Mouse (Mus musculus): ENCODE results near the gene Nphp4. TPM values are rescaled to one million over a fixed set of nuclear protein-coding genes. Genes with fewer than 3 reads are reported as not detected.

Gene Nphp4
- polyA plus RNA-seq, 1 experiment from 2014 or later = 2.7 TPM

DNA sequence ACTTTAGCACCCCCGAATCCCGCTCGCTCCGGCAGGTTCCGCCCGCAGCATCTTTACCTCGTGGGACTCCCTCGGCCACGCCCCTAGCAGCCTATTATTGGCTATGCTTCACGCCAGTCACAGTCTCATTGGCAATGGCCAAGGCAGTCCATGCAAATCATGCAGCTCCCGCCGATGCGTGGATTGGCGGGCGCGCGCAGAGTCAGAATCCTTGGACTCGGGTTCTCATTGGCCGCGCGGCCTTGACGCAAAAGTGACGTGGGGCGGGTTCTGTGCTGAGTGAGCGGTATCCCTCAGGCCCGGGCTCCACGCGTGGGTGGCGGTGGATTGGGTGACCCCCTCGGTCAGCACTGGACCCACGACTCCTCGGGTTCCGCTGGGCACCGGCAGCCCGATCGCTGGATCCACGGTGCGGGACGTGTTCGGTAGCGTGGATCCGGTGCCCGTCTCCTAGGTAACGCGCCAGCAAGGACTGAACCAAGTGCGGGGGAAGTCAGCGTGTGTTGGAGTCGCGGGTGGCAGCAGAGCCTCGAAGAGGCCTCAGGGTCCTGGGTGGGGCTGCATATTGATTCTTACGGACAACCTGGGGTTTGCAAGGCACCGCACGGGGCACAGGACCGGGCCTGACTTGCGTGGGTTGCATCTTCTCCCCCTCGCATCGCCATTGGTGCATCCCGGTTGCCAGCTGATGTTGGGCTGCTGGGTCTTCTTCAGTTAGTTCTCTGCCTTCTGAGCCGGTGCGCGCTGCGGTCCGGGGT lies 1.1 kb downstream of the Nphp4 start, which contains the start of gene Kcnab2:
TSS of gene Kcnab2 (minus strand) at position 406 of the 758 bp plus-strand sequence.
- Histone ChIP-seq H3K4me3 (peak within 1 kb of the TSS; percentile 75), H3K9ac (peak within 1 kb of the TSS; percentile 87), H3K27ac (ENCODE audit: poor library complexity, severe bottlenecking) (peak within 1 kb of the TSS; percentile 52; the same call in 1 of the 2 replicates), H3K36me3 (no peaks in the 10 kb centered on the region), H3K9me3 (replicated peaks) (peaks cover 4% of the 10 kb centered on the region), H3K27me3 (replicated peaks) (peaks cover 28% of the 10 kb centered on the region), H3K4me1 (replicated peaks) (peaks cover 14% of the 10 kb centered on the region), H3K4me2 (peak within 1 kb of the TSS; percentile 82)
- WGBS = under 1% methylated on average over 63 of the region's 63 CpGs
- peak; percentile 91 for ATAC-seq (ENCODE audit: insufficient number of reproducible peaks, low FRiP score)

DNA sequence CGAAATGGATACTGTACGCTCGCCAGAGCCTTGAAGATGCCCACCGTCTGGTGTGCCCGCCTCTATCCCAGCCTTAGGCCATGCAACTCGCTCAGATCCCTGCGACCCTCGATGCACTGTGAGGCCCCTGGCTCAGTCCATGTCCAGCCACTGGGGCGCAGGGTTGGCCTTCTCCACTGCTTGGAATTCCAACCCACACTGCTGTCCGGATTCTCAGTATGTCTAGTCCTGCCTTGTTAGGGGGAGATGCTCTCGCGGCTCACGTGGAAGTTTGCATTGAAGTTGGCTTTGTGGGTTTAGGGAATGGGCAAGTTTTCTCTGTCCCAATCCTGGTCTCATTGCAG lies 1.7 kb downstream of the Nphp4 start:
- Histone ChIP-seq H3K9me3 (replicated peaks) (no peaks in the 10 kb centered on the region), H3K36me3 (no peaks in the 10 kb centered on the region), H3K9ac (peak overlapping the region; percentile 87), H3K4me1 (replicated peaks) (peaks cover 14% of the 10 kb centered on the region), H3K27me3 (replicated peaks) (peaks cover 28% of the 10 kb centered on the region), H3K4me3 (peak overlapping the region; percentile 75), H3K4me2 (peak overlapping the region; percentile 82), H3K27ac (ENCODE audit: poor library complexity, severe bottlenecking) (peak overlapping the region; percentile 52; the same call in 1 of the 2 replicates)
- 1% methylated on average over 13 of the region's 13 CpGs for WGBS
- ATAC-seq (ENCODE audit: insufficient number of reproducible peaks, low FRiP score) = no peak; the same call in 1 of the 2 replicates

DNA sequence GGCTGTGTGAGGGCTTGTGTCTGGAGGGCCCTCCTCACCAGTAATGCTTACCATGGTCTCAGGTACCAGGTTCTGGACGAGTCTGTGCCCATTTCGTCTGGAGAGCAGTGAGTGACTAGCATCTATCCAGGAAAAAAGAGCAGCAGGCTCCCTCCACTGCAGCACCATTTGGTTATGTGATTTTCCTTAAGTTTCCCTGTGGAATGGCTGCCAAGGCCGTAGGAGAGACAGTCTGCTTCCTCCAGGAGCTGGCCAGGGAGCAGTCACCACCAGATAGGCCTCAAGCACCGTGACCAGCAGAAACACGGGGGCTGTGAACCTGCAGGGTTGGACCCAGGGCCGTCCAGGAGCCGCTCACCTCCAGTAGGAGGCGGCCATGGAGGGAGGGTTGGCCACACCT lies 3.9 kb downstream of the Nphp4 start:
- Histone ChIP-seq H3K4me3 (no peak overlapping the region), H3K9me3 (replicated peaks) (no peaks in the 10 kb centered on the region), H3K4me2 (no peak overlapping the region), H3K9ac (no peak overlapping the region), H3K36me3 (no peaks in the 10 kb centered on the region), H3K27me3 (replicated peaks) (peaks cover 19% of the 10 kb centered on the region), H3K4me1 (replicated peaks) (peaks cover 14% of the 10 kb centered on the region), H3K27ac (ENCODE audit: poor library complexity, severe bottlenecking) (no peak overlapping the region)
- WGBS = 49% methylated on average over 8 of the region's 8 CpGs
- ATAC-seq (ENCODE audit: insufficient number of reproducible peaks, low FRiP score) = no peak

DNA sequence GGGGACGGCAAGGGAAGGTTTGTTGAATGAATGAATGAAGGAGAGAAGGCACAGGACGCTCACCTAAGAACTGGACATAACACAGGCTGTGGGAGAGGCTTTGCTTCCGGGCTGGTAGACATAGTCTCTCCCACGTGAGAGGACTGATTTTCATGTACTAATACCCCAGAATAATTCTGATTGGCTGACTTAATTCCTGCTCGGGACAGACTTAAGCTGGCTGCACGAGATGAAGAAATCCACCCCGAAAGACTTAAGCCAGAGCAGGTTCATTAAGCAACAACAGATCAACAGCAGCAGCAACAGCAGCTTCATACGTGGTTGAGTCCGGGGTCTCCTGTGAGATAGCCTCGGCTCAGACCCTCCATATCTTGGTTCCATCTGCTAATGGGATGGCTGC lies 11.5 kb downstream of the Nphp4 start:
- ATAC-seq (ENCODE audit: insufficient number of reproducible peaks, low FRiP score) = no peak

DNA sequence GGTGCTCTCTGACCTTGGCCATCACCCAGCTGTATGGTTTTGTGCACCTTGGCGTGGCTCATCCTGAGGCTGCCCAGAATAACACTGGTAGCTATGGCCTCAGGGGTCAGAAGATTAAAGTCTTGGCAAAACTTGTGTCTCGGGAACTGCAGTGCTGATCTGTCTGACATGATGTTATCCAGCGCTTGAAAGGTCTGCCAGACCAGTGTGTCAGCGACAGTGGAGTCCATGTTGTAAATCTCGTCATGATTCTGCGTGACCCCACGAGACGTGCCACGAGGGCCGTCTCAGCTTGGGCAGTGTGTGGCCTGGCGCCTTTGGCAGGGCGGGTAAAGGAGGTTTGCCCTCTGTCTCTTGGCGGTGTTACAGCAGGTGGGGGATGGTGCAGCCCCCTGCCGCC lies 13.8 kb downstream of the Nphp4 start:
- no peak overlapping the region for H3K27ac ChIP-seq (ENCODE audit: poor library complexity, severe bottlenecking)

More for the DNA sequence above, 11.5 kb downstream of the Nphp4 start:
- Histone ChIP-seq H3K9me3 (replicated peaks) (no peaks in the 10 kb centered on the region), H3K27me3 (replicated peaks) (no peaks in the 10 kb centered on the region), H3K36me3 (no peaks in the 10 kb centered on the region), H3K27ac (ENCODE audit: poor library complexity, severe bottlenecking) (no peak overlapping the region), H3K4me2 (no peak overlapping the region), H3K4me3 (no peak overlapping the region), H3K9ac (no peak overlapping the region), H3K4me1 (replicated peaks) (peaks cover 6% of the 10 kb centered on the region; the same call in 1 of the 2 replicates)
- 85% methylated on average over 10 of the region's 10 CpGs for WGBS

DNA sequence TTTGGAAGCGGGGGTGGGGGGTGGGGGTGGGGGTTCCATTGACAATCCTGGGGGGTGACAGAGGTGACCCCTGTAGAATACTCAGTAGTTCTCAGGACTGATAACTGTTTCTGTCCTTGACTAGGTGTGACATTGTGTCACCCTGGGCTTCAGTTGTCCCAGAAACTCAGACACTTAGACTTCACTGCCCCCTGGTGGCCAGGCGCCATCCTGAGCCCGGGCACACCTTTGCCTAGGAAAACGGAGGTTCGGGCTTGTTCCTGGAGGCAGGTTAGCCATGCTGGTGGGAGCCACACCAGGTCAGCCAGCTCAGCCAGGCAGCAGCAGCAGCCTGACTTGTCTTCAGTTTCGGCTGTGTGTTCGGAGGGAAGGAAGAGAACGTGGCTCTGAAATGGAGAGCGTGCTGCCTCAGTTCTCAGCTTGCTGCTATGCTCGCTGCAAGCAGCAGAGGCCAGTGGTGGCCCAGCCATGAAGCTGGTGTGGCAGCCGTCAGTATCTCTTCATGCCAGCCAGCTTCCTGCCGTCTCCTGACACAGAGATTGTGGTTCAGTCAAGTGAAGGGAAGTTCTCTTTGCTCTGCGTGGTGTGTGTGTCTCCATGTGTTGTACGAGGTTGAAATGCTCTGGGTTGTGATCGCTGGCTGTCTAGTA lies 14.9 kb downstream of the Nphp4 start:
- no peaks in the 10 kb centered on the region; the same call in 1 of the 2 replicates for H3K9me3 ChIP-seq (replicated peaks)
- no peak overlapping the region for H3K4me3 ChIP-seq
- H3K4me1 ChIP-seq (replicated peaks) = peaks cover 10% of the 10 kb centered on the region
- H3K36me3 ChIP-seq = no peaks in the 10 kb centered on the region
- no peak for ATAC-seq (ENCODE audit: insufficient number of reproducible peaks, low FRiP score)
- H3K4me2 ChIP-seq = no peak overlapping the region
- H3K27ac ChIP-seq (ENCODE audit: poor library complexity, severe bottlenecking) = no peak overlapping the region
- H3K27me3 ChIP-seq (replicated peaks) = peaks cover 13% of the 10 kb centered on the region
- no peak overlapping the region for H3K9ac ChIP-seq
- WGBS = 36% methylated on average over 15 of the region's 15 CpGs

More for the DNA sequence above, 13.8 kb downstream of the Nphp4 start:
- H3K4me1 ChIP-seq (replicated peaks) = peaks cover 6% of the 10 kb centered on the region; the same call in 1 of the 2 replicates
- WGBS = 76% methylated on average over 14 of the region's 14 CpGs
- H3K36me3 ChIP-seq = no peaks in the 10 kb centered on the region
- ATAC-seq (ENCODE audit: insufficient number of reproducible peaks, low FRiP score) = no peak
- H3K9me3 ChIP-seq (replicated peaks) = no peaks in the 10 kb centered on the region
- H3K4me2 ChIP-seq = no peak overlapping the region
- H3K9ac ChIP-seq = no peak overlapping the region
- no peak overlapping the region for H3K4me3 ChIP-seq
- H3K27me3 ChIP-seq (replicated peaks) = peaks cover 13% of the 10 kb centered on the region

DNA sequence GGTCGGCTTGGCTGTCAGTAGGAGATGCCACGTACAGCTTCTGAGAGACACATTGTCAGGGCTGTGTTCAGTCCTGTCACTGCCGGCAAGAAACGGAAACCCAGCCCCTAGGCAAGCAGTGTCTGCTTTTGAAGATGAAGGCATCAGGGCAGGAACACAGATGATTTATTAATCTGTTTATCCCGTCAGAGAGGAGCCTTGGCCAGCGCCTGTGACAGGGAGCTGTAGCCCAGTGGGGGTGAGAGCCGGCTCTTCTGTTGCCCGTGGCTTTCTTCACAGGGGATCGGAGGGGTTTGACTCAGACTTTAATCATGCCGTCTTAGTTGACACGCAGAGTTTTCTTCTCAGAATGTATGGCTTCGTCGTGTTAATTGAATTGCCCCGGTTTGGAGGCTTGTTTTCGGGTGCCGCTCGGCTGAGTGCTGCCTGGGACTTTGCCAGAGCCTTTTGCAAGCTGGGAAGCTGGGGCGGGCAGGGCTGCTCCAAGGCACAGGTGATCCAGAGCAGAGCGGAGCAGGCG lies 17.9 kb downstream of the Nphp4 start:
- Histone ChIP-seq H3K36me3 (peaks cover 14% of the 10 kb centered on the region), H3K9ac (no peak overlapping the region), H3K4me2 (no peak overlapping the region), H3K27ac (ENCODE audit: poor library complexity, severe bottlenecking) (no peak overlapping the region), H3K27me3 (replicated peaks) (peaks cover 13% of the 10 kb centered on the region), H3K4me1 (replicated peaks) (peaks cover 12% of the 10 kb centered on the region), H3K4me3 (no peak overlapping the region), H3K9me3 (replicated peaks) (peaks cover 20% of the 10 kb centered on the region)
- ATAC-seq (ENCODE audit: insufficient number of reproducible peaks, low FRiP score) = no peak
- WGBS = 43% methylated on average over 20 of the region's 20 CpGs

DNA sequence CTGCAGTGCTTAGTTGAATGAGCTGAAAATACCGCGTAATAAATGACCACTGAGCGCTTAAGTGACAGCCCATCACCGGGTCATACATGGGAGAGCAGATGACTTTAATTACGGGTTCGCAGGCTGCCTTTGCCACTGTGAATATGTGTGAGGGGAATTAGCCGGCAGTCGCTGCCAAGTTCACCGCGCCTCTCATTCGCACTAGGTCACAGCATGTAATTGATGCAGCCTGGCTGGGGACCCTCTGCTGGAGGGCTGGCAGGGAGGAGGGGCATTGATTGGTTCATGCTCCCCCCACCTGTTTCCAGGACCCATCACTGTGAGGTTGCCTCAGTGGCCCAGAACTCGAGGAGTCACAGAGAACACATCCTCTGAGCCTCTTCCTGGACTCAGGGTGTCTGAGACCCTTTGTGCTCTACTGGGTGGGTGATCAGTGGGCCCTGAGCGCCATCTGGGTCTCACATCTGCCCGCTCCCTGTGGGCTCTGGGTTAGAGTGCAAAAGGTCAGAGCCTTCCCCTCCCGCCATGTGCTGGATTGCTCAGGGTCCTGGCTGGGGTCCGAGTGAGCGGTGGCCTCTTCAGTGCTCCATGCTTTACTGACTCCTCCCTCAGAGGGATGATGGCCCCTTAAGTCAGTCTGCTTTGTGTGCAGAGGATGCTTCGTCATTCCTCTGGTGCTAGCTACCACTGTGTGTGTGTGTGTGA lies 35.9 kb downstream of the Nphp4 start:
- H3K4me2 ChIP-seq = no peak overlapping the region
- no peaks in the 10 kb centered on the region for H3K27me3 ChIP-seq (replicated peaks)
- peaks cover 26% of the 10 kb centered on the region for H3K9me3 ChIP-seq (replicated peaks)
- H3K4me1 ChIP-seq (replicated peaks) = no peaks in the 10 kb centered on the region
- ATAC-seq (ENCODE audit: insufficient number of reproducible peaks, low FRiP score) = no peak
- H3K9ac ChIP-seq = no peak overlapping the region
- H3K4me3 ChIP-seq = no peak overlapping the region
- H3K36me3 ChIP-seq = peaks cover 10% of the 10 kb centered on the region
- 72% methylated on average over 18 of the region's 18 CpGs for WGBS
- no peak overlapping the region for H3K27ac ChIP-seq (ENCODE audit: poor library complexity, severe bottlenecking)

DNA sequence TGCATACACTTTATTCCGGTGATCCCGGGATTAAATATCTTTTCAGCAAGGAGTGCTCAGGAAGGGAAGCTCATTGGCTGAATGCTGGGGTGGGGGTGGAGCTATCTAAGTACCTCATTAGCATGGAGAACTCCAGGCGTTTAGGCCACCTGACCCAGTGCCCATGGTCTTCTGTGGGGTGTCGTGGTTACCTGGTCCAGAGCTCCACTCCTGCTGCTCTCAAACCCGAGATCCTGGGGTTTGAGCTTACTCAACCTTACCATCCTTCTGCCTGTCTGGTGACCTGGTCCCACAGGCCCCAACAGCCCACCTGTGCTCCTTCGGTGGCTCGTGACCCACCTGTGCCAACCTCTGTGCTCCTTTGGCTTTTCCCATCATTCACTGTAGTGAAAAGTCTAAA lies 38.4 kb downstream of the Nphp4 start:
- 76% methylated on average over 7 of the region's 7 CpGs for WGBS
- no peak overlapping the region for H3K4me3 ChIP-seq

DNA sequence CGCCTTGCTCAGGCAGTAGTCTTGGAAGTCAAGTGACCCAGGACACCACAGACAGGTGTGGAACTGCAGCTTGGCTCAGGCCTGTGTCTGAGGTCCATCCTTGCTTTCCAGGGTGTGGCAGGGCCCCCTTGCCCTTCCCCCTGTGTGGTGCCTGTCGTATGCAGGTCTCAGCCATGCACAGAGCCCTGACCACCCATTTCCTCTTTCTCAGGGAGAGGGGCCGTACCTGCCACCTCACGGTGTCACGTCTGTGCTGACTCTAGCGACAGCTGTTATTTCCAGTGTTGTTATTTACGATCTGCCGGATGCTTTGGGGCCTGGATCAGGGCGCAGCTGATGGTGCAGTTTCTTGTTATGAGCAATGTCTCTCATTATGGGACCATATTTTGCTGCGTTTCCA lies 42.6 kb downstream of the Nphp4 start:
- Histone ChIP-seq H3K36me3 (no peaks in the 10 kb centered on the region), H3K27ac (ENCODE audit: poor library complexity, severe bottlenecking) (no peak overlapping the region), H3K4me2 (no peak overlapping the region), H3K4me3 (no peak overlapping the region), H3K27me3 (replicated peaks) (no peaks in the 10 kb centered on the region), H3K4me1 (replicated peaks) (no peaks in the 10 kb centered on the region), H3K9ac (no peak overlapping the region), H3K9me3 (replicated peaks) (no peaks in the 10 kb centered on the region)
- 80% methylated on average over 10 of the region's 10 CpGs for WGBS
- ATAC-seq (ENCODE audit: insufficient number of reproducible peaks, low FRiP score) = no peak

More for the DNA sequence above, 38.4 kb downstream of the Nphp4 start:
- Histone ChIP-seq H3K4me2 (no peak overlapping the region), H3K27ac (ENCODE audit: poor library complexity, severe bottlenecking) (no peak overlapping the region), H3K9me3 (replicated peaks) (peaks cover 8% of the 10 kb centered on the region; the same call in 1 of the 2 replicates), H3K9ac (no peak overlapping the region), H3K27me3 (replicated peaks) (no peaks in the 10 kb centered on the region), H3K36me3 (no peaks in the 10 kb centered on the region), H3K4me1 (replicated peaks) (no peaks in the 10 kb centered on the region)
- ATAC-seq (ENCODE audit: insufficient number of reproducible peaks, low FRiP score) = no peak

DNA sequence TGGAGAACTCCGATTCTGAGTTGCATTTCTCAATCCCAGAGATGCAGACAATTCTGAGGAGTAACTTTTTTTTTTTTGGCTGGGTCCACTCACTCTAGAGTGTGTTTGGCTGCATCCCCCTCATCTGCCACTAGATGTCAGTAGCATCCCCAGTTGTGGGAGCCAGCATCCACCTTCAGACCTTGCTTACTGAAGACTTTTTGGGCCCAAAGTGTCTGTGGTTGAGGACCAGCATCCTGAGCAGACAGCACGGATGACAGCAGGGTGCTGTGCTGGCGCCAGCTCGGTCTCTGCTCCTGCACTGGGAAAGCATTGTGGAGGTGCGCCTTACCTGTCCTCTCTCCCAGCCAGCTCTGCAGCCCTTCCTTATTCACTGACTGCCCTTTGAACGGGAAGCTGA lies 43.6 kb downstream of the Nphp4 start:
- Histone ChIP-seq H3K27me3 (replicated peaks) (no peaks in the 10 kb centered on the region), H3K27ac (ENCODE audit: poor library complexity, severe bottlenecking) (no peak overlapping the region), H3K4me1 (replicated peaks) (no peaks in the 10 kb centered on the region), H3K9me3 (replicated peaks) (no peaks in the 10 kb centered on the region), H3K36me3 (no peaks in the 10 kb centered on the region), H3K9ac (no peak overlapping the region), H3K4me2 (no peak overlapping the region), H3K4me3 (no peak overlapping the region)
- WGBS = 33% methylated on average over 6 of the region's 6 CpGs
- no peak for ATAC-seq (ENCODE audit: insufficient number of reproducible peaks, low FRiP score)
